Mouse (Mus musculus) 3T3-L1 (cell line): Measurements from ENCODE around the gene Slc7a11.

Experiments
- DNase-seq: peaks from one replicate; pipeline ENCODE4 v3.0.0-alpha.2; 2015; ENCODE audit warnings: low read depth, low spot score

The Slc7a11 gene

GRCm38 (mm10) chr3:50405915-50406314, 37.5 kb downstream of the Slc7a11 start:
- DNase-seq = no peak

- no peak for DNase-seq
Observed at GRCm38 (mm10) chr3:50388786-50389185, 54.6 kb downstream of the Slc7a11 start.

DNA sequence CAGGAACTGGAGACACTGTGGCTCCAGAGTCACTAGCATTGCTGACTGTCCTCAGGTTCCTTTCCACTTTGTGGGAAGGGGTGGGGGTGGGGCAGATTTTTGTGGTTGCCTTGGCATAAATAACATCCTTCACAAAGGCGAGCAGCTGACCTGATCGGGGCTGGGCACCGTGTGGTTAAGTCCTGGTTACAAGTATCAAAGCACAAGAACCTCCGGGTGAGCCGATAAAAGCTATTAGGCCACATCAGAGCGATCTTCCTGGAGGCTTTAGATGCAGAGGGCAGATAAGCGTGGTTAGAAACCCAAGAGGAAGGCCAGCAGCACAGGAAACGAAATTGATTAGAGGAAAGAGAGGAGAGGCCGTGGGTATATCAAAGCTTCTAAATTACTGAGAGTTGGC, 55.1 kb downstream of the Slc7a11 start:
- DNase-seq = no peak

DNA sequence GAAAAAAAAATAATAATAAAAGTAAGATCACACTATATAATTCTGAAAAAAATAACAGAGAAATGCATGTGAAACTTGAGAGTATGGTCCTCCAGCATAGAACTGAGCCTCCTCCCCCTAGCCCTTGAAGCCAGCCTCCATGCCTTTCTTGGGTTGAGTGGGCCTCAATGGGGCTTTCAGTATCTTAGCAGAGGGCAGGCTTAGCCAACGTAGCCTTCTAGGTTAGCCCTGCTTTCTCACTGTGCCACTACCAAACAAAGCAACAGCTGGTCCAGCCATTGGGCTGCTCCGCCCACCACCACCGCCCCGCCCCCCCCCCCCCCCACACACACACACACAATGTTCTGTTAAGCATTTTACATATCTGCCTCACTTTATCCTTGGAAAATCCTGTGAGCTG, 56.1 kb downstream of the Slc7a11 start:
- no peak for DNase-seq

- no peak for DNase-seq
Observed at GRCm38 (mm10) chr3:50386561-50387221, 56.7 kb downstream of the Slc7a11 start.

GRCm38 (mm10) chr3:50386066-50386465, 57.3 kb downstream of the Slc7a11 start:
- no peak for DNase-seq

DNA sequence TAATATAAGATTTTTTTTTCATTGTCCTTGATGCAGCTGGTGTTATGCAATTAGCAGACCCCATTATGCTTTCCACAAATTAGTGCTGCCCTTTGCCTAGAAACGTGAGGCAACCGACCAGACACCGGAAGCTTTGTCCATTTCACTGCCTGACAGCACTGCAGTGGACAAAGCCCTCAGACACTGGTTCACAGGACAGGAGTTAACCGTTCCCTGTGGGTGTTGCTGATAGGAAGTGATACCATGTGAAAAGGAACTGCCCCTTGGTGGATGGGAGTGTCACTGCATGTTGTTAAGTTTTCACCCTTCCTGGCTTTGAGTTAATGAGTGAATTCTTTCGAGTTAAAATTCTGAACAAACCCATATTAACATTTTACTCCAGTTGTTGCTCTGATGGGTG, 60.7 kb downstream of the Slc7a11 start:
- no peak for DNase-seq

- no peak for DNase-seq
Observed at GRCm38 (mm10) chr3:50381861-50382693, 61.3 kb downstream of the Slc7a11 start.

GRCm38 (mm10) chr3:50381160-50381860, 62.1 kb downstream of the Slc7a11 start:
- peak; percentile 85 for DNase-seq

DNA sequence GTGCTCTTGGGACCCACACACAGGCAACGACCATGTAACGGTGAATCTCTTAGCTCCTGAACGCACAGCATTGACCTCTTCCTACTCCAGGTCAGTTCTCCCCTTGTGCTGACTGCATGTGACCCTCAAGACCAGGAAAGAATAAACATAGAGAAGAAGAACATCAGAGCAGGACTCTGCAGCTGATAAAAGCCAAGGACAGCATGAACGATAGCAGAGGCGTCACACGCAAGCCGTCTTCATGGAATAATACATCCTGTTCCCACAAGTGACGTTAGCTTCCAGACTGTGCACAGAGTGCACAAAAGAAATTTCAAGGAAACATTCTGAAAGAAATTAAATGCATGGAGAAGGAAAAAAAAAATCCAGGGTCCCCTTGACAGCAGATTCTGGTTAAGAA, 63.5 kb downstream of the Slc7a11 start:
- no peak for DNase-seq

DNA sequence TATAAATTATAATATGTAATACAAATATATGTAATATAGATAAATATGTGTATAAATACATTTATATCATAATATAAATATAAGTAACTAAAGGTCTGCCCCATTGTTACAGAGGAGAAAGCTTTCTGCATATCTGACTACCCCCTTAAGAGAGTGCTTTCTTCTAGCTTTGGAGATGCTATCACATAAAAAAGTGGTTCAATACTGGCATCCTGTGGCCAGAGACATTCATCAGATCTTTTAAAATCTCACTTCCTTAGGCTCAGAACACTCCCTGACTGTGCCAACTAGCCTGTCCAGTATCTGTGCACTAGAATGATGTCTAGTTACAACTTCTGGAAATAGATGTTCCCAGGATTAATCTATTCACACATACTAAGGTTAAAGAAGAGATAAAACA, 67.9 kb downstream of the Slc7a11 start:
- DNase-seq = no peak

- DNase-seq = no peak
Observed at GRCm38 (mm10) chr3:50369791-50370190, 73.6 kb downstream of the Slc7a11 start.

DNA sequence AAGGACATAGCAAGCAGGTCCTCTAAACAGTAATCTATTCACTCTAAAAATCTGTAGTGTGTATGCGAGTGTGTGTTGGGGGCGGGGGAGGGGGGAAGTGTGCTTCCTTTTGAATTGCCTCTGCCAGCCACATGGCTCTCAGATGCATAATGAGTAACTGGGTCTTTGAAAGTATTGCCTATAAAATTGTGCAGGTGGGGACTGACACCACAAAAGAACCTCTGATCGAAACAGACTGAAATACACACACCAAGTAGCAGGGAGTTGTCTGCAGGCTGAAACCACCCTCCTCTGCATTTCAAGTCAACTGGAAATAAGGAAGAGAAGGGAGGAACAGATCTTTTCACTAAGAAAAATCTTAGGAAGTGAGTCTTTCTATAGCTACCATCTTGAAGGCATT, 76.2 kb downstream of the Slc7a11 start:
- DNase-seq = no peak

GRCm38 (mm10) chr3:50363659-50364058, 79.8 kb downstream of the Slc7a11 start:
- no peak for DNase-seq

DNA sequence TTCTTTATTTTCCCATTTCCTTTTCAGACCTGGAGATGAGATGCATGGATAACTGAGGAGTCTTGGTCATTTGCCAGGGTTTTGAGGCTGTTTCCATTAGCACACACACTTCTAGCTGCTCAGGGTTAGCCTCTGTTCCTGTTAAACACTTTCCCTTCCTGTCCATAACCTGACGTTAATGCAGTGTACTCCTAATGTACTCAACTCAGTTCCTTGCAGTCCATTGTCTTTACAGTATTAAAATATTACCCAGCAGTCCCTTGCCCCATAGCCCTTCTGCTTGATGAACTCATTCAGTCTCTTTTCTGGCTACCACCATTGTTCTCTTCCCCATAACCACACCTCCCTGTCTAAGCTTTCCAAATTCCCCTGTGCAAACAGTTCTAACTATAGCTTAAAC, 96.3 kb downstream of the Slc7a11 start:
- DNase-seq = no peak

DNA sequence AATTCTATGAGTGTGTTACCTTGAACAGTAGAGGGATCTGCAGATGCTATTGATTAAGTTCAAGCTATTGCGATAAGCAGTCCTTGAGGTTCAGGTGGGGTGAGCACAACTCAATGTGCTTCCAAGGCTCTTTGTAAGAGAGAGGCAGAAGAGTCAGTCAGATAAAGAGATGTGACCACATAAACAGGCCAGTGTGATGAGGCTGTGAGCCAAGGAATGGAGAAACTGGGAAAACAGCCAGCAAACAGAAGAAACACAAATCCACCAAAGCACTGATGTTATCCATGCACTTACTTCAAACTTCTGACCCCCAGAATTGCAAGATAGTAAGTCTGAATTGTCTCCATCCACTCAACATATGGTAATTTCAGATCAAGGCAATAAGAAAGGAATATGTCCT, 99.0 kb downstream of the Slc7a11 start:
- peak; percentile 53 for DNase-seq

DNA sequence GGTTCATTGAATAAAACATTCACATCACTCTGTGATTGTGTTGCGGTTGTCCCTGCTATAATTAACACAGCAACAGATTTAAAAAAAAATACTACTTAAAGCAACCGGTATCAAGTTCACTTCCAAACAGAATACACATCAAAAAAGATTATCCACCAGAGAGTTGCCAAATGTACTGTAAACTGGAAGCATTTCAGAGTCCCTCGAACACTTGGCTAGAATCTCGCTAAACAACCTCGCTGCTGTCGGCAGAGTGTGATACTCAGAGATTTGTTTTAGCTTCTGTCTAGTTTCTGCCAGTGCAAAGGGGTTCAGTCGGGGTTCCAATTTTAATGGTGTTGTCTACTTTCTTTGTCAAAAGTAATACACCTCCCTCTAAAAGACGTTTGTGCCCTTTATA, 118.9 kb downstream of the Slc7a11 start:
- no peak for DNase-seq

- no peak for DNase-seq
Observed at GRCm38 (mm10) chr3:50323881-50324280, 119.5 kb downstream of the Slc7a11 start.

DNA sequence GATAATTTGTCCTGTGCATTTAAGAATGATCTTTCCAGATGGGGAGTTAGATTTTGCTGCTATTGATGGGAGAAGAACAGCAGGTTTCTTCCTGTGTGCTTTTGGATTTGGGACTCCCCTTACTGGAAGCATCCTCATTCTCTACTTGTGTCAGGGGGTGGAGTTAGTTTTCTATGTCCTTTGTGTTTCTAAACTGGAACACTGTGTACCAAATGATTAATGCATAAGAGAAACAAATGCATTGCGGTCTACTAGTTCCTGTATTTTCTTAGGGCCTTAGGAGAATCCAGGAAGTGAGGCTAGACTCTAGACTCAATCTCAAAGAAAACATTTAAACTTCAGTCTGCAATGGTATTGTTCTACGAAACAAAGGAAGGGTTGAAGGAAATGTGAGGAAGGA, 122.6 kb downstream of the Slc7a11 start:
- DNase-seq = no peak

- no peak for DNase-seq
Observed at GRCm38 (mm10) chr3:50318074-50318473, 125.3 kb downstream of the Slc7a11 start.

DNA sequence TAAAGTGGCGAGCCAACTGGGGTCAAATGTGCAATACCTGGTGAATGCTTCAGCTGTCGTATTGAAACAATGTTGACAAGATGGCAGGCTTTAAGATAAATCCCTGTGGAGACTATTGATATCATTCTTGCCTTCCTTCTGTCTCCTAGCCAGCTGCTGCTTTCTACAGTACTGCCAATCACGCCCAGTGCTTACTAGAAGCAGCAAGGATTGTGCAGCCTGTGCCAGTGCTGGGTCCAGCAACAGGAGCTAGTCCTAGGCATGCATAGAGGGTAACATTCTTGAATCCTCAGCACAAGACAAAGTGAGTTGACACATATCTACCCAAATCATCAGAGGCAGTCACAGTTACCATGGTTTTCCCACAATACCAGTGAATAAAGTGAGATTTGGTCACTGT, 129.6 kb downstream of the Slc7a11 start:
- no peak for DNase-seq
